Mouse (Mus musculus) embryo, embryonic 11 days (tissue): ENCODE measurements at regions not wholly inside any gene's neighbourhood (a gene's known extent, or its start where the extent isn't known, plus 50 kb on each side); places are given as distances from the start of the nearest gene placed in this dataset.

ENCODE experiments used
- DNase-seq: peaks from one replicate; pipeline ENCODE4 v3.0.0-alpha.2; 2015

DNA sequence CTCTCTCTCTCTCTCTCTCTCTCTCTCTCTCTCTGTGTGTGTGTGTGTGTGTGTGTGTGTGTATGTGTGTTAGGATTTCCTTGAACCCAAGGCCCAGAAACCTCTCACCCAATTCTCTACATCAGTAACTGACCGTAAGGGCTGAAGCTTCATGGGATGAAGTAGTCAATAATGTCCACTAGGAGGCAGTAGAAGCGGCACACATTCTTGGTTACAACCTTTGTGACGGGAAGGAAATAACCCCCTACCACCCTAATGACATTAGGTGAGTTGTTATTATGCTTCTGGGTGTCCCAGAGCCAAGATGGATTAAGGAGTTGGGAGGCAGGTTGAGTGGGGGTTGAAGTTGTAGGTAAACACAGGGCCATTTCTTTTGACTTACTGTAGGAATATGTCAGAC is 55.5 kb upstream of the Itprid1 start:
- DNase-seq, result no peak

GRCm38 (mm10) chr6:55775527-55775926 is 61.2 kb upstream of the Itprid1 start:
- DNase-seq, result no peak

DNA sequence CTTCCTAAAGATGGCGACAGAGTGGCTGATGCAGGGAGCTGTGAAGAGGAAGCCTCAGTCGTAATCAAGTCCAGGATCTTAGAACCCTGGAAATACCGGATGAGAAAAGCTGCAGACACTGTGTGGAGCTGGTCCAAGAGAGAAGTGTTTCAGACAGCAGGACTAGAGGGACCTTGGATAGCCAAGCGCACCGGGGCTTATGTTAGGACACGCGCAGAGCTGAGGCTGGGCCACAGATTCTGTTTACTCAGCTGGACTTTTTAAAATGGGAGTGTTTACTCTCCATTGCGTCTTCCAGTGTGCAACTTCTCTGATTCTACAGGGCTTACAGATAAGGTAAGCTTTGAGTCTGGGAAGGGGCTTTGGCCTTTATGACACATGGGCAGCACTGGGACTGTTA is 66.4 kb upstream of the Itprid1 start:
- peak; percentile 5 for DNase-seq

DNA sequence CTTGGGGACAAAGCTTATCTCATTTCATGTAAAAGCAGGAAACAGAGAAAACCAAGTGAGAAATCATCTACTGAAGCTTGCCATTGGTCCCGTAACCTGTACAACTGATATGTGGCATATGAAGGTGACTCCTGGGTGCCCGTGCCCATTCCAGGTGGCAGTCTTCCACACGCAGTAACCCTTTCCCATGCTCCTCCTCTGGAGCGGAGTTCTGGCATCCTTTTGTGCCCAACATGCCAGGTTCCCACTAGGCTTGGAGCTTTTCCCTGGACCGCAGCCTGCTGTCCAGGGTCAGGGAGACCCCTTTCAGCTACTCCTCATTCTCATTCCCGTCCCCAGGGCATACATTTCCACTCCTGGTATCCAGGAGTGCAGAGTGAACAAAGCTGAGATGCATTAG is 74.4 kb upstream of the Neurod6 start:
- DNase-seq, result no peak

DNA sequence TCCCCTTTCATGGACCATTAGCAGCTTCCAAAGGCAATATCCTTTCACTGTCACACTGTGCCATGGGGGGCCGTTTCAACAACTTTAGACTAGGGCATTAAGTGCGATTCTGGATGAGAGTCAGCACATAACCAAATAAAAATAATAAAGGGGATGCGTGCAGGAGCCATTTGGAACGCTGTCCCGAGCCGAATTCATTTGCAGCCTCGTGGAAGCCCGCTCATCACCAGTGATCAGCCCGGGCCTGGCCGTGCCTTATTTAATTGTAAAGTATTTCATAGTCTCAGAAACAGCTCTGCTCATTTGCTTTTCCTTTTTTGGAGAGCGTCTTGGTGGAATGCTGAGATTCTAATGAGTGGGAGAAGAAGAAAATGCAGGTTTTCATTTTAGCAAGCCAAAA is 69.8 kb upstream of the Neurod6 start:
- no peak for DNase-seq

GRCm38 (mm10) chr6:55745859-55746151 is 64.7 kb upstream of the Neurod6 start:
- no peak for DNase-seq

- no peak for DNase-seq
These were observed 64.2 kb upstream of the Neurod6 start for GRCm38 (mm10) chr6:55745105-55745858.

DNA sequence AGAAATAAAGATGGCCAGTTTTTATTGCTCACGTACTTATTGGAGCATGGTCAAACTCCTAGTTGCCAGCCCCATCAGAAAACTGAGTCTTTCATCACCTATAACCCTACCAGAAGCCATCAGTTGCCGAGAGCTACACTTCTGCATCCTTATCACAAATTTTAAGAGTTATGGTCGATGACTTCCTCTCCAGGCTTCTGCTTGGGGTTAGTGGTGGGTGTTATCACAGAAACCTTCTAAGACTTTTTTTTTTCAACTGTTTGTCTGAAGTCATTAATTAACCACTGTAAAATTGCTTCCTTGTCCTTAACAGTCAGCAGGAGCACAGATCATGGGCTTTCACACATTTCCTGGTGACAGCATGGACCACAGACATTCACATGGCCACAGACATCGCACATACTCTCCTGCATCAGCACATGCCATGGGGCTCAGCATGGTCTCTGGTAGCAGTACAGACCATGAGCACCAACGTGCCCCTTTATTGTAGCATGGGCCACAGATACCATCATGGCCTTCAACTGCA is 50.3 kb upstream of the Neurod6 start:
- no peak for DNase-seq
